Mouse (Mus musculus) heart, adult 2 months (tissue): ENCODE measurements around the gene Fars2. TPM values are rescaled to one million over a fixed set of nuclear protein-coding genes. Genes with fewer than 3 reads are reported as not detected.
A peak's percentile ranks its signal among the peaks of the same experiment; 100 is the strongest.

ENCODE experiments used
- DNase-seq, 2 experiments: peaks; one replicate each; pipeline ENCODE4 v3.0.0; 2021
- H3K27ac ChIP-seq: fragments of 200-600 bp; 2 replicates; pipeline ENCODE4 v1.8.1; 2022
- H3K27me3 ChIP-seq: fragments of 200-500 bp; 2 replicates; pipeline ENCODE4 v1.6.1; 2012; ENCODE audit warnings: mild to moderate bottlenecking, low read length, inconsistent platforms, mixed read lengths; ENCODE audit not compliant: control insufficient read depth, insufficient read depth
- H3K36me3 ChIP-seq: fragments of 200-500 bp; 2 replicates; pipeline ENCODE4 v1.6.1; 2012; ENCODE audit warnings: low read length, inconsistent platforms; ENCODE audit not compliant: control insufficient read depth, insufficient read depth
- H3K4me1 ChIP-seq: fragments of 200-500 bp; 2 replicates; pipeline ENCODE4 v1.6.1; 2011; ENCODE audit warnings: low read length; ENCODE audit not compliant: control insufficient read depth, insufficient read depth
- H3K4me3 ChIP-seq: fragments of 200-600 bp; 2 replicates; pipeline ENCODE4 v1.8.1; 2022
- H3K79me2 ChIP-seq: fragments of 200-500 bp; replicated peaks from 2 replicates; pipeline ENCODE4 v1.6.1; 2012; ENCODE audit warnings: mild to moderate bottlenecking, inconsistent platforms, low read length, moderate library complexity, mixed read lengths; ENCODE audit not compliant: control insufficient read depth, insufficient read depth
- H3K9ac ChIP-seq: fragments of 200-500 bp; 2 replicates; pipeline ENCODE4 v1.6.1; 2012; ENCODE audit warnings: low read depth, mild to moderate bottlenecking, control low read depth, inconsistent platforms, low read length, mixed read lengths
- CTCF ChIP-seq: fragments of 200-600 bp; IDR thresholded peaks from 2 replicates; pipeline ENCODE4 v1.8.1; 2022; ENCODE audit warnings: antibody characterized with exemption, mild to moderate bottlenecking, moderate library complexity
- EP300 ChIP-seq: fragments of 200-500 bp; IDR thresholded peaks from 2 replicates; pipeline ENCODE4 v1.6.1; 2011; ENCODE audit warnings: low read depth, low read length, control low read depth; ENCODE audit not compliant: insufficient read depth
- POLR2A ChIP-seq: fragments of 200-500 bp; IDR thresholded peaks from 2 replicates; pipeline ENCODE4 v1.6.1; 2011; ENCODE audit warnings: mild to moderate bottlenecking, low read depth, low read length, control low read depth; ENCODE audit not compliant: insufficient read depth
- whole genome bisulfite sequencing: fragments of 180-500 bp; shearing (Covaris S2); methylation state at CpG from one replicate; pipeline ENCODE4 v1.1.7; 2018; 5-methylcytosine and 5-hydroxymethylcytosine counted together
- intact Hi-C: fragments of 180-260 bp; cut with DNase I; formaldehyde crosslinking; loops from one replicate; pipeline ENCODE4 v1.15.1; 2025
- polyA plus RNA-seq: library from polyadenylated mRNA; depleted of rRNA; stranded (reverse); fragments of >200 nt; gene quantifications from 2 replicates; pipeline ENCODE4 v1.2.3, GENCODE M21; 2012
- total RNA-seq, 2 experiments: library from RNA; stranded (reverse); gene quantifications; 2 replicates each; pipeline ENCODE4 v1.2.3; 2021

Gene Fars2
- total and polyA plus RNA-seq, 3 experiments: 73.3 to 85.7 (median 77.7) TPM

GRCm38 (mm10) chr13:36495980-36496379 lies 378.8 kb downstream of the Fars2 start:
- H3K79me2 ChIP-seq: no peaks in the 10 kb centered on the region
- no peak for TF ChIP-seq POLR2A
- no peak for TF ChIP-seq CTCF
- TF ChIP-seq EP300: no peak
- H3K27me3 ChIP-seq: no peaks in the 10 kb centered on the region
- H3K4me1 ChIP-seq: peaks cover 3% of the 10 kb centered on the region; the same call in 1 of the 2 replicates
- peaks cover 2% of the 10 kb centered on the region; the same call in 1 of the 2 replicates for H3K36me3 ChIP-seq
- H3K27ac ChIP-seq: no peak overlapping the region
- no peak overlapping the region for H3K4me3 ChIP-seq
- intact Hi-C loops: no loop called here
- H3K9ac ChIP-seq: no peak overlapping the region
- whole genome bisulfite sequencing: 78% methylated on average over 2 of the region's 2 CpGs
- DNase-seq: no peak

- peak overlapping the region; percentile 38; the same call in 1 of the 2 replicates for H3K27ac ChIP-seq
- no peak for TF ChIP-seq CTCF
- TF ChIP-seq POLR2A: no peak
- peak; percentile 66 to 69 for DNase-seq
- no peaks in the 10 kb centered on the region for H3K27me3 ChIP-seq
- H3K9ac ChIP-seq: no peak overlapping the region
- H3K4me1 ChIP-seq: peaks cover 3% of the 10 kb centered on the region; the same call in 1 of the 2 replicates
- WGBS: 33% methylated on average over 4 of the region's 4 CpGs
- H3K4me3 ChIP-seq: no peak overlapping the region
- no peaks in the 10 kb centered on the region for H3K79me2 ChIP-seq
- intact Hi-C loops: no loop called here
- H3K36me3 ChIP-seq: peaks cover 2% of the 10 kb centered on the region; the same call in 1 of the 2 replicates
Observed at GRCm38 (mm10) chr13:36497346-36497745, 380.1 kb downstream of the Fars2 start.

- Histone ChIP-seq H3K9ac (no peak overlapping the region), H3K27ac (no peak overlapping the region), H3K36me3 (peaks cover 2% of the 10 kb centered on the region; the same call in 1 of the 2 replicates), H3K4me3 (no peak overlapping the region), H3K4me1 (peaks cover 2% of the 10 kb centered on the region; the same call in 1 of the 2 replicates), H3K79me2 (no peaks in the 10 kb centered on the region), H3K27me3 (no peaks in the 10 kb centered on the region)
- 94% methylated on average over 4 of the region's 4 CpGs for WGBS
- intact Hi-C loops: no loop called here
- DNase-seq: no peak
- no peak for TF ChIP-seq CTCF
- TF ChIP-seq EP300: no peak
- no peak for TF ChIP-seq POLR2A
Observed at GRCm38 (mm10) chr13:36500370-36500905, 383.2 kb downstream of the Fars2 start.

- no peak overlapping the region for H3K27ac ChIP-seq
- H3K36me3 ChIP-seq: no peaks in the 10 kb centered on the region; the same call in 1 of the 2 replicates
- no peaks in the 10 kb centered on the region for H3K4me1 ChIP-seq
- intact Hi-C loops: no loop called here
- no peak for DNase-seq
- H3K27me3 ChIP-seq: no peaks in the 10 kb centered on the region
- WGBS: 82% methylated on average over 3 of the region's 3 CpGs
- no peak overlapping the region for H3K4me3 ChIP-seq
- no peak overlapping the region for H3K9ac ChIP-seq
- TF ChIP-seq CTCF (no peak), POLR2A (no peak), EP300 (no peak)
- H3K79me2 ChIP-seq: no peaks in the 10 kb centered on the region
Observed at GRCm38 (mm10) chr13:36503551-36503950, 386.3 kb downstream of the Fars2 start.

- Histone ChIP-seq H3K27me3 (no peaks in the 10 kb centered on the region), H3K4me3 (no peak overlapping the region), H3K36me3 (no peaks in the 10 kb centered on the region; the same call in 1 of the 2 replicates), H3K9ac (no peak overlapping the region), H3K4me1 (no peaks in the 10 kb centered on the region), H3K27ac (no peak overlapping the region), H3K79me2 (no peaks in the 10 kb centered on the region)
- TF ChIP-seq EP300: no peak
- no peak for TF ChIP-seq POLR2A
- TF ChIP-seq CTCF: no peak
- intact Hi-C loops: no loop called here
- 86% methylated on average over 7 of the region's 7 CpGs for WGBS
- DNase-seq: no peak
Observed at GRCm38 (mm10) chr13:36503991-36504390, 386.8 kb downstream of the Fars2 start.

GRCm38 (mm10) chr13:36505730-36506129 lies 388.5 kb downstream of the Fars2 start:
- Histone ChIP-seq H3K4me3 (no peak overlapping the region), H3K36me3 (no peaks in the 10 kb centered on the region; the same call in 1 of the 2 replicates), H3K27me3 (no peaks in the 10 kb centered on the region), H3K79me2 (no peaks in the 10 kb centered on the region), H3K4me1 (no peaks in the 10 kb centered on the region), H3K27ac (no peak overlapping the region), H3K9ac (no peak overlapping the region)
- intact Hi-C loops: no loop called here
- TF ChIP-seq CTCF: no peak
- TF ChIP-seq POLR2A: no peak
- no peak for TF ChIP-seq EP300
- DNase-seq: no peak
- WGBS: 80% methylated on average over 6 of the region's 6 CpGs
